Mouse (Mus musculus) olfactory bulb, adult 2 months (tissue): Measurements from ENCODE around the gene Slc7a1.

Experiments
- CTCF ChIP-seq: fragments of 200-500 bp; IDR thresholded peaks from 2 replicates; pipeline ENCODE4 v1.5.1; 2012; ENCODE audit warnings: low read depth, mild to moderate bottlenecking, low read length, moderate library complexity; ENCODE audit not compliant: insufficient read depth
- POLR2A ChIP-seq: fragments of 200-500 bp; IDR thresholded peaks from 2 replicates; pipeline ENCODE4 v1.6.1; 2012; ENCODE audit warnings: mild to moderate bottlenecking, low read depth, low read length, moderate library complexity; ENCODE audit not compliant: insufficient read depth

DNA sequence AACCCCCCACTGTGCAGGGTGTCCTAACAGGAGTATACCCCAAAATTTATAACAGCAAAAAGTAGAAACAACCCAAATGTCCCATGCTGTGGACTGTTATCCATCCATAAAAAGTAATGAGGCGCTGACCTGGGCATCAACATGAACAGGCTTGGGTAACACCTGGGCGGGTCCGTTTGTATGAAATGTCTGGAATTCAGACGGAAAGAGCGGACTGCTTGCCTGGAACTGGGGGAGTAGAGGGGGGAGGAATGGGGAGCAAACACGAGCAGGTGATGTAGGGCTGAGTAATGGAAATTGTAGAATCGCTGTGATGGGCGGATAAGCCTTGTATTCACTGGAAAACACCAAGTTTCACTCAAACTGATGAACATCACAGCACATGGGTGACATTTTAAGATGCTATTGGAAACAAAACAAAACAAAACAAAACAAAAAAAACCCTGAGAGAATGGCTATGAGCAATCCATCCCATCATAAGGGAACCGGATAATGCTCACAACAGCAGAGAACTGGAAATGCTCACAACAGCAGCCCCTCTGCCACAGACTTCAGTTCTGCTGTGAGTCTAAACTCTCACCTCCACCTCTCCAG lies 26.5 kb downstream of the Slc7a1 start:
- TF ChIP-seq POLR2A (no peak), CTCF (no peak)
